Mouse (Mus musculus) bone marrow macrophage, adult 2 months (primary cell): Measurements from ENCODE around the gene Gabrb1.

ENCODE experiments used
- CTCF ChIP-seq: IDR thresholded peaks from 2 replicates; pipeline ENCODE4 v1.5.1; 2012; ENCODE audit warnings: low read depth, mild to moderate bottlenecking, low read length, moderate library complexity
- POLR2A ChIP-seq: IDR thresholded peaks from 2 replicates; pipeline ENCODE4 v1.6.1; 2012; ENCODE audit warnings: mild to moderate bottlenecking, low read depth, low read length, borderline replicate concordance

- TF ChIP-seq POLR2A (no peak), CTCF (no peak)
Measured at GRCm38 (mm10) chr5:72164386-72164785, 506.5 kb downstream of the Gabrb1 start.
